Comparison of ENCODE assay signal across 9 mouse cellular contexts in the genomic region with DNA sequence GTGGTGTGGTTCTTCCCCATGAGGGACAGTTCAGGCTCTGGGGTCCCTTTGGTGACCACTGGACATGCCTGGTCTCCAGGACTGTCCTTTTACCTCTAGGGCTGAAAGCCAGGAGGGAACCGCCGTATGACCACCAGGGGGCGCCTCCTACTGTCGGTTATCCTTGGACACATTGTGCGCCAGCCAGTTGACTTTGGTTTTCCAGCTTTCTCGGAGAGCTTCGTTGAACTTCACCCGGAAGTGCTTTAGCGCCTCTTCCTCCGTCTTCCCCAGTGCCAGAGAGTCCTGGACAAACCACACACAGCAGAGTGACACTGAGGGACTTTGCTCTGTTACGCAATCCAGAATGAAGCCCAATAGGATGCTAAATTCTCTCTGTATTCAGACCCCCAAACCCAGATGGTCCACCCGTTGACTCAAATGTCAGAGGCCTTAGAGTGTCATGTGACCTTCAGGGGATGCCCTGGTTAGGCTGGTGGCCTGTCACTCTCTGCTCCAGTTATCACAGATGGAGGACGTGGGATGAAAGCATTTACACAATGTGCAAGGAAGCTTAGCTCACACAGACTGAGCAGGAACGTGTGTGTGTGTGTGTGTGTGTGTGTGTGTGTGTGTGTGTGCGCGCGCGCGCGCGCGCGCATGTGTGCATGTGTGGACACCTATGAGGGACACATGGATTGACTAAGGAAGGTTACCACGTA. TPM values are rescaled to one million over a fixed set of nuclear protein-coding genes. Genes with fewer than 3 reads are reported as not detected.
DNase-seq lines count a peak whose midpoint lies in the region; ATAC-seq and TF ChIP-seq lines count a peak whose summit lies in the region.
"Had no signal": no experiment of that assay in that cellular context is flagged by ENCODE, and none has a peak within 500 bp of the region (broad histone marks: within the 10 kb centered on the region; RNA-seq: fewer than 3 reads in every experiment).

No protein-coding gene starts in this region.

- no peak for TF ChIP-seq POLR2A in heart, adult 2 months (IDR thresholded peaks at IDR 0.05; ENCODE audit: insufficient read depth, low read depth, low read length)

- peak; percentile 24 for ATAC-seq in common myeloid progenitor, adult 5-6 weeks (replicated peaks; ENCODE audit: low read depth, poor library complexity, severe bottlenecking)
- ATAC-seq in lung, embryonic 14.5 days (ENCODE audit: insufficient read depth): peak; percentile 50

- H3K79me3 ChIP-seq in C2C12 (ENCODE audit: low read depth): no peaks in the 10 kb centered on the region

- TF ChIP-seq CTCF in C2C12 (IDR thresholded peaks at IDR 0.05; ENCODE audit: control insufficient read depth, insufficient read depth, insufficient read length): peak; percentile 80
- peak; percentile 96 for TF ChIP-seq CTCF in heart, adult 2 months (IDR thresholded peaks at IDR 0.05)
- peak; percentile 85 for TF ChIP-seq CTCF in lung, embryonic 14.5 days (IDR thresholded peaks at IDR 0.05; ENCODE audit: low read depth)

- no peak overlapping the region for H3K27ac ChIP-seq in heart, adult 2 months
- no peak overlapping the region for H3K27ac ChIP-seq in lung, embryonic 14.5 days (ENCODE audit: low read depth)
- H3K27ac ChIP-seq: stomach, embryonic 15.5 days had no signal

- H3K9ac ChIP-seq in heart, adult 2 months (ENCODE audit: low read depth, low read length): no peak overlapping the region
- no peak overlapping the region for H3K9ac ChIP-seq in lung, embryonic 14.5 days
- H3K9ac ChIP-seq: stomach, embryonic 15.5 days had no signal

- WGBS in heart, adult 2 months: 58% methylated on average over 24 of the region's 24 CpGs
- WGBS in lung, embryonic 14.5 days: 68% methylated on average over 24 of the region's 24 CpGs

- H3K27me3 ChIP-seq in C2C12 (ENCODE audit: control insufficient read depth, insufficient read depth, insufficient read length): no peaks in the 10 kb centered on the region
- no peaks in the 10 kb centered on the region for H3K27me3 ChIP-seq in heart, adult 2 months (ENCODE audit: control insufficient read depth, insufficient read depth, low read length)
- H3K27me3 ChIP-seq in lung, embryonic 14.5 days (ENCODE audit: insufficient read depth, low read length): no peaks in the 10 kb centered on the region
- H3K27me3 ChIP-seq: stomach, embryonic 15.5 days had no signal

- peak; percentile 60 for DNase-seq in adipocyte (ENCODE audit: low spot score)
- peak; percentile 70 to 83 for DNase-seq in heart, adult 2 months
- DNase-seq in kidney, postnatal 36 days: peak; percentile 77 to 93
- peak; percentile 85 for DNase-seq in lung, embryonic 14.5 days
- peak; percentile 77 for DNase-seq in retina, postnatal 1 day
- peak; percentile 76 for DNase-seq in urinary bladder, postnatal 14 days (ENCODE audit: low spot score)

- H3ac ChIP-seq in C2C12 (ENCODE audit: control insufficient read depth, insufficient read length, low read depth): no peak overlapping the region

- intact Hi-C loops in heart, adult 2 months (cut with DNase I): loop anchor here (1.0 kb wide), 1 partner anchor 60 kb away; no protein-coding TSS in a partner anchor

- H3K4me1 ChIP-seq in heart, adult 2 months (ENCODE audit: control insufficient read depth, insufficient read depth, low read length): peaks cover 1% of the 10 kb centered on the region
- no peaks in the 10 kb centered on the region for H3K4me1 ChIP-seq in lung, embryonic 14.5 days (ENCODE audit: insufficient read depth)
- H3K4me1 ChIP-seq: stomach, embryonic 15.5 days had no signal

- no peaks in the 10 kb centered on the region for H3K79me2 ChIP-seq in C2C12 (ENCODE audit: control insufficient read depth, insufficient read depth)
- no peaks in the 10 kb centered on the region for H3K79me2 ChIP-seq in heart, adult 2 months (replicated peaks; ENCODE audit: control insufficient read depth, insufficient read depth, low read length)

- no peak overlapping the region for H3K4me3 ChIP-seq in C2C12 (ENCODE audit: insufficient read depth, poor library complexity, severe bottlenecking)
- H3K4me3 ChIP-seq in heart, adult 2 months: no peak overlapping the region
- H3K4me3 ChIP-seq in lung, embryonic 14.5 days (ENCODE audit: low read depth, low read length): no peak overlapping the region
- H3K4me3 ChIP-seq: stomach, embryonic 15.5 days had no signal

- H3K36me3 ChIP-seq in C2C12 (ENCODE audit: control insufficient read depth, insufficient read depth): peaks cover 16% of the 10 kb centered on the region
- H3K36me3 ChIP-seq in heart, adult 2 months (ENCODE audit: control insufficient read depth, insufficient read depth, low read length): no peaks in the 10 kb centered on the region
- H3K36me3 ChIP-seq in lung, embryonic 14.5 days (ENCODE audit: insufficient read depth): peaks cover 38% of the 10 kb centered on the region

- no peak for TF ChIP-seq EP300 in heart, adult 2 months (IDR thresholded peaks at IDR 0.05; ENCODE audit: insufficient read depth, low read depth, low read length)

- no peak overlapping the region for H3K4me2 ChIP-seq in lung, embryonic 14.5 days
- H3K4me2 ChIP-seq: stomach, embryonic 15.5 days had no signal

- H3K9me3 ChIP-seq in lung, embryonic 14.5 days (ENCODE audit: low read depth, low read length): no peaks in the 10 kb centered on the region
- H3K9me3 ChIP-seq: stomach, embryonic 15.5 days had no signal

TF ChIP-seq in C2C12, 6 proteins besides CTCF, POLR2A, EP300 and RAD21:
- TF ChIP-seq CEBPB (IDR thresholded peaks at IDR 0.05; ENCODE audit: low read depth) (peak; percentile 68), FOSL1 (IDR thresholded peaks at IDR 0.05; ENCODE audit: insufficient read depth, low read length, poor library complexity, severe bottlenecking) (no peak), MYOD1 (IDR thresholded peaks at IDR 0.05; ENCODE audit: control insufficient read depth, insufficient read length, low read depth) (no peak)

RNA-seq across cellular contexts. Expression of a gene that starts 51.7 kb away (rescaled TPM):
- 1.5 TPM for polyA plus RNA-seq in C2C12 (2012; fragmentation: generic; extraction: Trizol)
- 37.2 and 44.6 TPM in 2 replicates for total RNA-seq in common myeloid progenitor, adult 5-6 weeks (2017)
- 1 to 10 TPM; 3.4 to 4.2 TPM for total RNA-seq in heart, adult 2 months (2021)
- polyA plus RNA-seq in heart, adult 2 months (2012; rRNA removed): 3.6 and 4.7 TPM in 2 replicates
- 4.9 and 5.5 TPM in 2 replicates for polyA plus RNA-seq in lung, embryonic 14.5 days (2014; fragmentation: Nextera tagmentation; extraction: Ambion mirVana)
